8 mouse cellular contexts compared by ENCODE assay signal in genomic region chr4:66450115-66450514, GRCm38 (mm10). TPM values are rescaled to one million over a fixed set of nuclear protein-coding genes. Genes with fewer than 3 reads are reported as not detected.
DNase-seq lines count a peak whose midpoint lies in the region; ATAC-seq lines count a peak whose summit lies in the region.
"Had no signal": no experiment of that assay in that cellular context is flagged by ENCODE, and none has a peak within 500 bp of the region (broad histone marks: within the 10 kb centered on the region; RNA-seq: fewer than 3 reads in every experiment).

No protein-coding gene starts in this region.

- H3K4me3 ChIP-seq in heart, embryonic 15.5 days, result no peak overlapping the region
- H3K4me3 ChIP-seq in forebrain, embryonic 13.5 days, result no peak overlapping the region

- H3K4me2 ChIP-seq in heart, embryonic 15.5 days, result no peak overlapping the region
- no peak overlapping the region for H3K4me2 ChIP-seq in forebrain, embryonic 13.5 days

- no peak for ATAC-seq in heart, embryonic 15.5 days (replicated peaks; ENCODE audit: insufficient number of reproducible peaks, insufficient read depth, low FRiP score, low read depth)
- ATAC-seq in forebrain, embryonic 13.5 days, result no peak

- WGBS in heart, embryonic 15.5 days, result 20% methylated on average over 3 of the region's 3 CpGs
- WGBS in forebrain, embryonic 13.5 days, result 47% methylated on average over 3 of the region's 3 CpGs

- H3K9ac ChIP-seq in heart, embryonic 15.5 days, result no peak overlapping the region
- H3K9ac ChIP-seq in forebrain, embryonic 13.5 days, result no peak overlapping the region

- H3K27ac ChIP-seq in heart, embryonic 15.5 days, result peak overlapping the region; percentile 35; the same call in 1 of the 2 replicates
- H3K27ac ChIP-seq in forebrain, embryonic 13.5 days, result no peak overlapping the region

- no peaks in the 10 kb centered on the region for H3K27me3 ChIP-seq in heart, embryonic 15.5 days
- H3K27me3 ChIP-seq in forebrain, embryonic 13.5 days, result no peaks in the 10 kb centered on the region

- no peak for DNase-seq in heart, adult 8-10 months (ENCODE audit: low spot score)
- peak; percentile 6 for DNase-seq in ZHBTc4 (ENCODE audit: low read depth, low spot score)
- peak; percentile 28 for DNase-seq in embryo, embryonic 9.5 days (ENCODE audit: extremely low spot score)
- DNase-seq in kidney, postnatal 25 days, result peak; percentile 4 to 39
- no peak for DNase-seq in gastrocnemius, postnatal 4 days (ENCODE audit: low spot score in 2 of 2)

- H3K4me1 ChIP-seq in heart, embryonic 15.5 days (replicated peaks), result peaks cover 5% of the 10 kb centered on the region
- H3K4me1 ChIP-seq in forebrain, embryonic 13.5 days, result no peaks in the 10 kb centered on the region

- no peaks in the 10 kb centered on the region for H3K36me3 ChIP-seq in heart, embryonic 15.5 days
- no peaks in the 10 kb centered on the region for H3K36me3 ChIP-seq in forebrain, embryonic 13.5 days (ENCODE audit: poor library complexity, severe bottlenecking)
- H3K36me3 ChIP-seq: G1E had no signal

- no peaks in the 10 kb centered on the region for H3K9me3 ChIP-seq in heart, embryonic 15.5 days (replicated peaks)
- no peaks in the 10 kb centered on the region for H3K9me3 ChIP-seq in forebrain, embryonic 13.5 days (replicated peaks)

RNA-seq across cellular contexts. Expression of gene Astn2, which starts 45.7 kb away (rescaled TPM):
- polyA plus RNA-seq in heart, embryonic 15.5 days (2015; fragmentation: Nextera tagmentation; extraction: Ambion mirVana), result 0.52 and 0.60 TPM in 2 replicates
- total RNA-seq in heart, adult 8-10 months (2022), result 1 to 10 TPM in 1 of 4 experiments, under 1 TPM in 3; 0.56 to 1.0 (median 0.88) TPM
- total RNA-seq in gastrocnemius, postnatal 4 days (2021), result 1 to 10 TPM; 3.3 to 4.3 TPM
- polyA plus RNA-seq in forebrain, embryonic 13.5 days (2015; fragmentation: Nextera tagmentation; extraction: Ambion mirVana), result 0.62 and 0.81 TPM in 2 replicates
- total RNA-seq: G1E had no signal
- polyA plus RNA-seq: G1E had no signal

Comparison
In these comparisons a context has a peak if more than half of its experiments do, and no peak if none do; other contexts are left out.
1. DNase-seq: peak in ZHBTc4 (single experiment), embryo, embryonic 9.5 days (single experiment) and kidney, postnatal 25 days (2 of 2); none in heart, adult 8-10 months (single experiment) and gastrocnemius, postnatal 4 days (0 of 2).